Mouse (Mus musculus): ENCODE results near the gene Gm14085. TPM values are rescaled to one million over a fixed set of nuclear protein-coding genes. Genes with fewer than 3 reads are reported as not detected.
A peak's percentile ranks its signal among the peaks of the same experiment; 100 is the strongest.
"Not testable (repeated sequence)": the region's sequence is repeated elsewhere in the genome, so short reads cannot be mapped to it uniquely, and the experiment has no call there.

Gm14085 gene
- under 1 TPM in 1 of 2 experiments, not detected in 1; 0.10 TPM for total RNA-seq (2021)
- long read RNA-seq, experiment 1: 0 reads
- long read RNA-seq, experiment 2: 0 reads

DNA sequence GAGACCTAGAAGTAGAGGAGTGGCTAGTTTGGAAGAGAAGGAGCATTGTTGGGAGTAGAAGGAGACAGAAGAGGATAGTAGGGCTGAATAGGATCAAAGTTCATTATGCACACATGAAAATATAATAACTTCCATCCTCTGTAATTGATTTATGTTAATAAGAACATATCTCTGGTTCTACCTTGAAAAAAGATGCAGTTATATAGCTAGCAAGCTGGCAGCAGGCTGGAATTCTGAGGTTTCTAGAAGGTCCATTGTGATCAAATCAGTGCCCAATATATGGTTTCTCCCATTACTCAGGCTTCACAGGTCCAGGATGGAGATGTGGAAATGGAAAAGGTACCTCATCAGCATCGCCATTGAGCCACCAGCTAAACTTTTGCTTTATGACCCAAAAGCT lies at the start of gene Gm14085:
Gene Gm14085 (plus strand): TSS at position 301 of the 400 bp plus-strand sequence.
- DNase-seq: no peak

DNA sequence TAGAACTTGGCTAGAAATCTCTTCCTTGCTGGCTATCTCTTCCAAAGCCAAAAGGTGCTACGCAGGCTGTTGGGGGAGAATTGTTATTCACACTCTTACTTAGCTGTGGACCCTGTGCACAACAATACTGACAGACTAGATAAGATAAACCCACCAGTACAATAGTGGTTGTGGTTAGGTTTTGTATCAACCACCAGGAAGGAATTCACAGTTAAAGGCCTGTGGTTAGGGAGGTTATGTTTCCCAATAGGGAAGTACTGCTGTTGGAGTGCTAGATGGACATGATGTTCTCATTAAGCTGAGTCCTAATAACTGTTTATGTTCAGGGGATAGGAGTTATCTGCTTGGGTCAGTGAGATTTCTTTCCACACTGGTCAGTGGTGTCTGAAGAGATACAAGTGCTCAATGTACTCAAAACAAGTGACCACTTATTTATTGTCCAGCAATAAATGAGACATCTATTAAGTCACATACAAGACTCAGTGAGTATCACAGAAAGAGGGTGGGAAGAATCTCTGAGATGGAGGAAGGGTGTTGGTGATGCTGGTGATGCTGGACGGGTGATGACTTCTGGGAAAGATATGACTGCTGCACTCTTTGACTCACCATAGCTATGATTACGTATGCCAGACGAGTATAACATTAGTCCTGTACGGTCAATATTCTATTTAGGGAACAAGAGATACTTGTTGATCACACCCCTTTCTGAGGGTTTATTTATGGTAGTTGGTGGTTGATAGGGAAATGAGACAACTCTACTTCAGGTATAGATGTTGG lies 45.8 kb upstream of the Gm14085 start:
- not testable (repeated sequence) for DNase-seq

DNA sequence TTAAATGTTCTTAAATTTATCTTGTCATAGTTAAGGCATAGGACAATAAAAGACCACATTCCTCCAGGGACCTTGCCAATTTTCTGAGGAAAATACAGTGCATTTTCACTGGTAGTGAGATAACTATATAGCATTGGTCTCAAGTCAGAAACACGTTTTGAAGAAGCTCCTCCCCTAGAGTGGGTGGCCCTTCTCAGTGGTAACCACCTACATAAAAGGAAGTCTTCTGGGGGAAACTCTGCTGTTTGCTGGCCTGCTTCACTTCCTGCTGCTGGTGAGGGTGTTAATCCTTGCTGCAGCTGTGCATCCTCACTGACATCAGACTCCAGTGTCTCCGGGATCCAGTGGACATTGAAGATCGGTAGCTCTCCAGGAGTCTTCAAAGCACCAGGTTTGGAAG lies 44.2 kb upstream of the Gm14085 start:
- peak in 1 of 2 experiments; percentile 4 for DNase-seq

DNA sequence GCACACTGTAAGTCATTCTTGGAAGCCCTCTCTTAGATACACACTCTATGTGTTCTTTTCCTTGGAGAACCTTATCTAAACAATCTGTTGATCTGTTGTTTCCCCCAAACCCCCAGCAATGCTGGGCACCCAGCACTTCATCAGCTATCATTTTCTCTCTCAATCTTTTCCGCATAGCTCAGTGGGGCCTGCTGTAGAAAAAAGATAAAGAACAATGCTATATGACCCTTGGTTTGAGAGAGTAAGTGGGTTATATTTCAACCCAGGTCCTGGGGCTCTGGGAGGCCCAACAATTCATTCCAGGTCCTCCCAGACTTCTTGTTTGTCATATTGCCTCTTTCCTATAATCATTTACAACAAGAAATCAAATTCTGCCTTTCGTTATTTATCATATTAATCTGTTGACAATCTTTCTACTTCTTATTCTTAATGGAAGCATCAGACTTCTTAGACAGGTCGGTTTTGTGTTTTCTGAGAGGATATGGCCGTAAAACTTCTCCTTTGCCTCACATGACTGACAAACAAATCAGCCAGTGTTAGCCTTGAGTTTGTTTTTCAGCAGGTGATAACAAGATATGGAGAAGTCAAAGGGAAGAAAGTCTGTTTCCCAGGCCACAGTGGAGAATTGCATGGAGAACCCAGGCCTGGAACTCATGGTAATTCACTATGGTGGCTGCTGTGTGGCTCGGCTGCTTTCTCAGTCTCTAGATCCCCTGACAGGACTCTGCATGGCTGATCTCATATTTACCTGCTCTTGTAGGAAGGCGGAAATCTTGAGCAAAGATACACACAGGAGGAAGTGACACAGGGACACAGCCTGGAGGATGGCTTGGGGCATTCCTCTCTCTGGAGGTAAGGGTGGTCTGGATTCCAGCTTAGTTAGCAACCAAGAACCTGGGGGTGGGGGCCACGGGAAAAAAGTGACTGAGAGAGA lies 43.5 kb upstream of the Gm14085 start:
- no peak for DNase-seq

DNA sequence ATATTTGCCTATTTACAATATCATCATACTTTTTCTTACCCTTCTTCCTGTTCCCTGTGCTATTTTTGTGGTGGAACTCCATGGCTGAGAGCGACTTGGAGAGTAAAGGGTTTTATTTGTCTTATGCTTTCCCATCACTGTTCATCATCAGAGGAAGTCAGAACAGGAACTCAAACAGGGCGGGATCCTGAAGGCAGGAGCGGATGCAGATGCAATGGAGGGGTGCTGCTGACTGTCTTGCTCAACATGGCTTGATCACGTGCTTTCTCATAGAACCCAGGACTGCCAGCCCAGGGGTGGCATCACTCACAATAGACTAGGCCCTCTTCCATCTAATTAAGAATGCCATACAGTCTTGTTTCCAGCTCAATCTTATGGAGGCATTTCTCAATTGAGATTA lies 34.4 kb upstream of the Gm14085 start:
- no peak for DNase-seq

DNA sequence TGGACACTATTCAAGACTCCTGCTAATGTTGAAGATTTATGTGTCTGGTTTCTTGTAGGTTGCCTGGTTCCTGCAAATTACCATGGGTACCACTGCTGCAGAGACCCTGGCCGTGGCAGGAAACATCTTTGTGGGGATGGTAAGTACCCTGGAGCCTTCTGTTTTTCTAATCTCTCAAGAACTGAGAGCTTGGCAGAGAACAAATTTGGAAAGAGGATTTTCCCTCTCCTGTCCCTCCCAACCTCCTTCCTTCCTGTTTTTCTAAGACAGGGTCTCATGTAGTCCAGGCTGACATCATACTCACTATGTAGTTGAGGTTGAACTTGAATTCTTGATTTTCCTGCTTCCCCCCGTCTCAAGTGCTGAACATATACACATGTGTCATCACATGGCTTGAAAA lies 32.3 kb upstream of the Gm14085 start:
- DNase-seq: no peak

DNA sequence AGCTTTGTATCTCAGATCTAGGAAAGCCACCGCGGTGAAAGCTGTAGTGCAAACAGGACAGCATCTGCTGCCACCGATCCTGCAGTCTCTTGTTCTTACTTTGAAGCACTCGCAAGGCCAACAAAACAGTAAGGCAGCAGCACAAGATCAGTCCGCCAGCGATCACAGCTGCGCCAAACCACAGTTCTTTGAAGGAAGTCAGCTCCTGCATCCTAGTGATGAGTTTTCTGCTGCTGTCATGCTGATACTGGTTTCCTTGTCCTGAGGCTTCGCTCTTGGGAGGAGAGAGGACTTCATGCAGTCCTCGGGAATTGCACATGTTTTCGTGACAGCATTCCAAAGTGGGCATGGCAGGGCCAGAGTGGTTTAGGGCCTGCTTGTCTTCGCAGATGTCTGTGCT lies 17.8 kb upstream of the Gm14085 start:
- DNase-seq: no peak

DNA sequence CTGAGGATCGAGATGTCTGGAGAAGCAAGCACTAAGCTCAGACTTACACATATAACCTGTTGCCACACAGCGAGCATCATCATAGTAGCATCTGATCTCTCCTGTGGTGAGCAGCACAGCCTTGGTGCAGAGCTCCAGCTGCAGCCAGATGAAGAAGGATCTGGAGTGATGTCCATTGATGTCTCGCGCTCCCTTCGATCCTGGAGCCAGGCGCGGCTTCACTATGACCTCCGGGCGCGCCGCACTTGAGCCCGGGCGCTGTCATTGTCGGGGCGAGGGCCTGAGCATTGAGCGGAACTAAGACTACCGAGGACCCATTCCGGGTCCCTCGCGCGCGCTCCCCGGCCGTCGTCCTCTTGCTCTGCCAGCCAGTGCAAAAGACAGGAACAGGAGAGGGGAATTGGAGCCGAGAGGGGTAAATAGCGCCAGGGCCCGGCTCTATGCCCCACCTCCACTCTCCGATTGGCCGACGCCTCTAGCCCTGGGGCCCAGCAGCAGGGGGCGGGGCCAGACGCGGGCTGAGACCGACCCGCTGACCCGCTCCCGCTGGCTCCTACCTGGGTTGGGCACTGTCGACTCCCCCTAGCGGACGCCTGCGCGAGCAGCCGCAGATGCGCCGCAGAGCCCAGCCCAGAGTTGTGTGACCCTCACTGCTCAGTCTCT lies 17.3 kb upstream of the Gm14085 start:
- DNase-seq: peak; percentile 96 to 99

DNA sequence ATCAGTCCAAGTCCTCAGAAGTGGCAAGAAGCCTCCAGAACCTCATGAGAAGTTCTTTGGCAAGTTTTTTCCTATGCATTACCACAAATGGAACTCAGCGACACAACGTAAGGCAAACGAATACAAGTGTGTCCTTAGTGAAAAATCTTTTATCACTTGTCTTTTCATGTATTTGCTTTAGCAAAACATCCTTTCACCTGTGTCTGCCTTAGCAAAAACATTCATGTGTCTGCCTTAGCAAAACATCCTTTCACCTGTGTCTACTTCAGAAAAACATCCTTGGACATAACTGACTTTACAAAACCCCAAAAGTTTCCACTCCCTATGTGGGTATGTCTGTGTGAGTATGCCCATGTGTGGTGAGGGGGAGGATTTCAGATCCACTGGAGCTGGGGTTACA lies 15.5 kb upstream of the Gm14085 start:
- no peak for DNase-seq

DNA sequence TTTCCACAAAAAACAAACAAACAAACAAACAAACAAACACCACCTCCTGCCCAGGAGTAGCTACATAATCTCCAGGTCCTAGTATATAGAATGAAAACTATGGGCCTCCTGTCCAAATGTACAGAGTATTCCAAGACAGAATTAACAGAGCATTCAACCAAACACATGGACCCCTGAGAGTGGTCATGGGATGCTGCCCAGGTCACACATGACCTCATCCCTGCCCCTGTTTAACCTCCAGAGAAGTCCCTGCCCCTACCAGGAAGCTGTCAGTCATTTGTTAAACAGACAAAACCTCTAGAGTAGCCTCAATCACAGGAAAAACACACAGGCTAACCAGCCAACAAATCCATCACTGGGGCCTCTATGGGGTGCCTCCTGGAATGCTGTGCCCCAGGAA lies 8.2 kb upstream of the Gm14085 start:
- DNase-seq: no peak

DNA sequence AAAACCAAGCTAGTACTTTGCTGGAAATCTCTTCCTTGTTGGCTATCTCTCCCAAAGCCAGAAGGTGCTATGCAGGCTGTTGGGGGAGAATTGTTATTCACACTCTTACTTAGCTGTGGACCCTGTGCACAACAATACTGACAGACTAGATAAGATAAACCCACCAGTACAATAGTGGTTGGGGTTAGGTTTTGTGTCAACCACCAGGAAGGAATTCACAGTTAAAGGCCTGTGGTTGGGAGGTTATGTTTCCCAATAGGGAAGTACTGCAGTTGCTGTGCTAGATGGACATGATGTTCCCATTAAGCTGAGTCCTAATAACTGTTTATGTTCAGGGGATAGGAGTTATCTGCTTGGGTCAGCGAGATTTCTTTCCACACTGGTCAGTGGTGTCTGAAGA lies 954 bp upstream of the Gm14085 start:
- not testable (repeated sequence) for DNase-seq

DNA sequence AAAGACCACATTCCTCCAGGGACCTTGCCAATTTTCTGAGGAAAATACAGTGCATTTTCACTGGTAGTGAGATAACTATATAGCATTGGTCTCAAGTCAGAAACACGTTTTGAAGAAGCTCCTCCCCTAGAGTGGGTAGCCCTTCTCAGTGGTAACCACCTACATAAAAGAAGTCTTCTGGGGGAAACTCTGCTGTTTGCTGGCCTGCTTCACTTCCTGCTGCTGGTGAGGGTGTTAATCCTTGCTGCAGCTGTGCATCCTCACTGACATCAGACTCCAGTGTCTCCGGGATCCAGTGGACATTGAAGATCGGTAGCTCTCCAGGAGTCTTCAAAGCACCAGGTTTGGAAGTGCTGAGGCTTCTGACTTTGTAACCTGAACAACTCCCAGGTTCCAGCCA lies 913 bp downstream of the Gm14085 start:
- DNase-seq: not testable (repeated sequence)

DNA sequence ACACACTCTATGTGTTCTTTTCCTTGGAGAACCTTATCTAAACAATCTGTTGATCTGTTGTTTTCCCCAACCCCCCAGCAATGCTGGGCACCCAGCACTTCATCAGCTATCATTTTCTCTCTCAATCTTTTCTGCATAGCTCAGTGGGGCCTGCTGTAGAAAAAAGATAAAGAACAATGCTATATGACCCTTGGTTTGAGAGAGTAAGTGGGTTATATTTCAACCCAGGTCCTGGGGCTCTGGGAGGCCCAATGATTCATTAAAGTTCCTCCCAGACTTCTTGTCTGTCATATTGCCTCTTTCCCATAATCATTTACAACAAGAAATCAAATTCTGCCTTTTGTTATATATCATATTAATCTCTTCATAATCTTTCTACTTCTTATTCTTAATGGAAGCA lies 1.4 kb downstream of the Gm14085 start:
- not testable (repeated sequence) for DNase-seq

DNA sequence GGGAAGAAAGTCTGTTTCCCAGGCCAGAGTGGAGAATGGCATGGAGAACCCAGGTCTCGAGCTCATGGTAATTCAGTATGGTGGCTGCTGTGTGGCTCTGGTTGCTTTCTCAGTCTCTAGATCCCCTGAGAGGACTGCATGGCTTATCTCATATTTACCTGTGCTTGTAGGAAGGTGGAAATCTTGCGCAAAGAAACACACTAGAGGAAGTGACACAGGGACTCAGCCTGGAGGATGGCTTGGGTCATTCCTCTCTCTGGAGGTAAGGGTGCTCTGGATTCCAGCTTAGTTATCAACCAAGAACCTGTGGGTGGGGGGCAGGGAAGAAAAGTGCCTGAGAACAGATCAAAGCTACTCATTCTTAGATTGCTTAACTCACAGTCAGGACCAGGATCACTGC lies 1.9 kb downstream of the Gm14085 start:
- no peak for DNase-seq

DNA sequence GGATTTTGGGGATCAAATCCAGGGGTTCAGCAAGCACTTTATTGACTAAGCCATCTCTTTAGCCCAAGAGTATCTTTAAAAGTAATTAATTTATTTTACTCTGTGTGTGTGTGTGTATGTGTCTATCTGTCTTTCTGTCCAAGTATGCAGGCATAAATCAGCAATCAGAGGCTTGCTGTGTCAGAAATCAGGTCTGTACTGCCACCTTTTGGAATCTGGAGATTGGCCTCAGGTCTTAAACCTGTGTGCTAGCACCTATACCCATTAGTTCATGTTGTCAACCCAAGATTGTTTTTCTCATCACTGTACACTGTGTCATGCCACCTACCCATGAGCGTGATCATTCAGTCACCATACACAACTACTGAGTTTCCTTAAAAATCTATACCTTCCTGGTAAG lies 45.0 kb downstream of the Gm14085 start:
- not testable (repeated sequence) for DNase-seq

DNA sequence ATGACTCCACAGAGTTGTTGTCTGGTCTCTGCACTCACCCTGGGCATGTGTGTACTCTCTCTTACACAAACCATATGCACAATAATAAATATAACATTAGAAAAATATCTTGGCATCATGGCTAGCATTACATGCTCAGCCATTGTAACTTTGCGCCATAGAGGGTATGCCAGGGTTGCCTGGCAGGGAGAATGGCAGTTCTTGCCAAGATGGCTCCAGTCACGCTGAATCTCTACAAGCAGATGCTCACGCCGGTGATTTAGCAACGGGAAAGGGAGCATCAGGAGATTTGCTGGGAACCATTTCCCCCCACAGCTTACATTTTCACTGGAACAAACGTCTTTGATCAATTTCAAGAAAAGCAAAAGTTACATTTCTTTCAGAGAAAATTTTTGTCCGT lies 46.5 kb downstream of the Gm14085 start:
- no peak for DNase-seq

DNA sequence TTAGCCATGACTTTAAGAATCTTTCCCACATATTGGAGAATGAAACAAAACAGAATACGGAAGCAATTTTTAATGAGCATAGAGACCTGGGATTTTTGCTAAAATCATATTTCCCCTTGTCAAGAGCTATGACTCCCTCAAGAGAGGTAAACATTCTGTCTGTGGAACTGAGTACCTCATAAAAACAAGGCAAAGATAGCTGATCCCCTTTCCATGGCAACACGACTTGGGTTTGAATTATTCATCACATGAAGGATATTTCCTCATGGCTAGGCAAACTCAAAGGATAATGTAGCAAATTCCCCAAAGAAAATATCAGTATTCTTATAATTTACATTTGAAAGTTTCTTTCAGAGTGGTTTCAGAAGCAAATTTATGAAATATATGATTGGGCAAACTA lies 47.0 kb downstream of the Gm14085 start:
- DNase-seq: no peak

DNA sequence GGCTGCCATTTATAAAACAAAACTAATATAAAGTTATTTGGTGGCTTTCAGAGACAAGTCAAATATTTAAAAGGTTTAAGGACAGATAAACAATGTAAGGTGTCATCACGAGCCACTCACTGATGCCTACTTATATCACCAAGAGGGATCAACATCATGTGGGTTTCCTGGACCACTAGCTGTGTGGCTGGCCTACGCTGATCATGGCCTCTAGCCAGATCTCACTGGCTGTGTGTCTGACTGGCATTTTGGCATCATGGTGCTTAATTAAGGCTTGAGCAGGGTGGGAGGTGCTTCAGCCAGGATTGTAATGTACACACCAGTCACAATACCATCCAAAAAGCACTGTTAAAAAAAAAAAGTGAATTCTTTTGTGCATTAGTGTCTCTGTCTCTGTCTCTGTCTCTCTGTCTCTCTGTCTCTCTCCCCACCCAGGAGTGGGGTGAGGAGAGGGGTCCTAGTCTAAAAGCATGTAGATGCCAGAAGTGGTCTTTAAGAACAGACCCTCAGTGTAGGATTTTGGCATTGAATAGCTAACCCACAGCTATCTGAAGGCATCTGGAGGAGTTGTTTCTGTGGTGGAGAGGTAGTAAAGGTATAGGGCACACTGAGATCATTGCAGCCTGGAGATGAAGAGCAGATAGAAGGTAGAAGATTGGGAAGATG lies 47.5 kb downstream of the Gm14085 start:
- DNase-seq: no peak

DNA sequence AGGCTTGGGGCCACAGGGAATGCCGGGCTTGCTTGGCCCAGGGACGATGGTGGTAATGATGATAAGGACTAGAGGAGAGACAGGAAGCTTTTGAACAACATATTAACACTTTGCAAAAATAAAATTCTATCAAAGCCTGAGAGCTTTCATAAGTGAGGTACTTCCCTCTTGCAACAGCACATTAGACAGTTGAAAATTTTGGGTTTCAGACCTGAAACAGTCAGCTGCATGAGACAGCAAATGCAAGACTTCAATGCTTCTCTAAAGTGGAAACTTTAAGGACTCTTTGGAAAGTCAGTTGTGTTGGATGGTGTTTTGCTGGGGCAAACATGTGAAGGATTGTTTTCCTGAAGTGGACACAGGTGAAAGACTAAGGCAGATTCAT lies 48.1 kb downstream of the Gm14085 start:
- no peak for DNase-seq

DNA sequence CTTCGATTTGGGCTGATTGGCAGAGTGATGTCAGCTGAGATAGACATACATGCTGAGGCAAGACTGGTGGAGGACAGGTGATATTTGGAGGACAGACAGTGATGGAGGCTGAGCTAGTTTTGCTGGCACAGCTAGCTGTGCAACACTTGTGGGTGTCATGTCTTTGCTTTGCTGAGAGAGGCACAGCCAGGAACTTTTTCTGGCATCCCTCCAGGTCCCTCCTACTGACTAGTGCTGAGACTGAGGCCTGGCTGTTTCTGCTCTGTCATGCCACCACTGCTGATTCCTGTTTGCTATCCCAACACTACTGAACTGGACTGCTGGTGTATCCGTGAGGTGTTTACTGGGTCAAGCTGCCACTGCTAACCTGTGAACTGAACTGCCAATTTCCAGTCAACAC lies 48.6 kb downstream of the Gm14085 start:
- DNase-seq: peak; percentile 4 to 11

DNA sequence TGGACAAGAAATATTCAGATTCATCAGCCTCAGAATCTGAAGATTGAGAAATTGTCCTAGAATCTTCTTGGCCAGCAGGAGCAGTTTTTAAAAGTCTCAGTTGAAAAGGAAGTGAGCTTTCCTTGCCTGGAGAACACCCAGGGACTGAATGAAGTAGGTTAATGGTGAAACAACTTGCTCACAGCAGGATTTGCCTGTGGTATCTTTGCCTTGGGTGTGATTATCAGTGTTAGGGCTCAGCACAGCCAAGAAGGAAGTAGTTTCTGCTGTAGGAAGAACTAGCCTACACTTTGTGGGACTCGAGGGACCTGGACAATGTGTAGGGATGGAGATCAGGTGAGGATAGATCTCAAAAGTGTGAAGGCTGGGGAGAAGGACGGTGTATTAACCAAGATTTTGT lies 49.9 kb downstream of the Gm14085 start:
- no peak for DNase-seq

DNA sequence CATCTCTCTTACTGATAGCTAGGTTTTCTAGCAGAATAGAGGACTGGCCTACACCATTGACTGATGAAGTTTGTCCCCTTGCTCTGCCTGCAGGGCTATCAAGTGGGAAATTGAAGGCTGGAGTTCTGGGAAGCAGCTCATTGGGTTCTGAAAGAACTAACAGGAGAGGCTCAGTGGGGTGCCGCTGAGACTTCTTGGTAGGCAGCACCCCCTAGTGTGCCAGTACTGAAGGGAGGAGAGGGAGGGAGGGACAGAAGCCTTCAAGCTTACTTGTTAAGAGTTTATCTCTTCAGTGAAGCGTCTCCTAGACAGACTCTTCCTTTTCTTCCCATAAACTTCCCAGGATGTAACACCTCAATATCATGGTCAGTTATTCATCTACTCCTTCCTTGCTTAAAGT lies 73.6 kb downstream of the Gm14085 start:
- peak; percentile 31 to 53 for DNase-seq

All from adrenal gland, postnatal 36 days (tissue).